Mouse (Mus musculus) granulocyte monocyte progenitor cell, adult 5-6 weeks (primary cell): ENCODE data around the gene Esp16. TPM values are rescaled to one million over a fixed set of nuclear protein-coding genes. Genes with fewer than 3 reads are reported as not detected.
"Not testable (repeated sequence)": the region's sequence is repeated elsewhere in the genome, so short reads cannot be mapped to it uniquely, and the experiment has no call there.

Source experiments
- ATAC-seq: replicated peaks from 2 replicates; pipeline ENCODE4 v1.8.0; 2016; ENCODE audit warnings: mild to moderate bottlenecking, moderate TSS enrichment, inconsistent platforms; ENCODE audit not compliant: poor library complexity, severe bottlenecking
- total RNA-seq, 2 experiments: library from RNA; stranded (forward) in 1 of 2; stranded (reverse) in 1 of 2; fragments of 200-712, 200-1000 nt in 1 of 2; fragments of >200 nt in 1 of 2; fragmentation: Nextera tagmentation in 1 of 2; gene quantifications; 2 replicates each; pipeline ENCODE4 v1.2.3; 2014 to 2017

The Esp16 gene
- total RNA-seq (2014; fragmentation: Nextera tagmentation) (not detected in 2 replicates), total RNA-seq (2017) (not detected in 2 replicates)

DNA sequence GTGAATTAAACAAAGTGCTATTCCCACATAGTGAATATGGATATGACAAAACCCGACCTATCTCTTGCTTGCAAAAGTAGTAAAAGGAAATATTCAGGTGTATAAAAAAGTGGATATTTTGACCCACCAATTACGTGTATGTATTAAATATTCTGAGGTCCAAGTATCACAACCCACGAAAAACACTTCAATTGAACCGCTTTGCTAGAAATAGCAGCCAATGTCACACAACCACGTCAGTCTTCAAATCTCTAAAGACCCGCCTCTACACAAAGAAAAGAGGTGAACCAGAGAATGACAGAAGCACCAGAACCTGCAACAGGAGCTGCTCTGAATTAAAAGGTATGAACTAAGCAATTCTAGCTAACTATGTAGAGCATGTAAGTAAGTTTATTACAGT lies at the start of gene Esp16:
Gene Esp16, plus strand, starts transcription at position 301 of the 400 bp plus-strand sequence.
- ATAC-seq, result not testable (repeated sequence)

- not testable (repeated sequence) for ATAC-seq
Observed at GRCm38 (mm10) chr17:39498043-39498442, 37.9 kb upstream of the Esp16 start.

Other genes with a start within 250 kb of the Esp16 start
- gene Esp18, start 129.8 kb upstream of the Esp16 start, total RNA-seq (2014; fragmentation: Nextera tagmentation), result not detected in 2 replicates
- gene Esp18, start 129.8 kb upstream of the Esp16 start, total RNA-seq (2017), result not detected in 2 replicates
- gene Esp15, start 104.8 kb downstream of the Esp16 start, total RNA-seq (2014; fragmentation: Nextera tagmentation), result not detected in 2 replicates
- not detected in 2 replicates for gene Esp15, start 104.8 kb downstream of the Esp16 start, total RNA-seq (2017)